Mouse (Mus musculus) cerebellum, adult 2 months (tissue): ENCODE results near the gene Kifc3.

Experiments used
- CTCF ChIP-seq: fragments of 200-500 bp; IDR thresholded peaks from 2 replicates; pipeline ENCODE4 v1.5.1; 2011; ENCODE audit warnings: low read depth, mild to moderate bottlenecking, control low read depth, low read length, moderate library complexity, borderline replicate concordance; ENCODE audit not compliant: insufficient read depth
- POLR2A ChIP-seq: fragments of 200-500 bp; IDR thresholded peaks from 2 replicates; pipeline ENCODE4 v1.6.1; 2011; ENCODE audit warnings: low read length, control low read depth, borderline replicate concordance; ENCODE audit not compliant: insufficient read depth

DNA sequence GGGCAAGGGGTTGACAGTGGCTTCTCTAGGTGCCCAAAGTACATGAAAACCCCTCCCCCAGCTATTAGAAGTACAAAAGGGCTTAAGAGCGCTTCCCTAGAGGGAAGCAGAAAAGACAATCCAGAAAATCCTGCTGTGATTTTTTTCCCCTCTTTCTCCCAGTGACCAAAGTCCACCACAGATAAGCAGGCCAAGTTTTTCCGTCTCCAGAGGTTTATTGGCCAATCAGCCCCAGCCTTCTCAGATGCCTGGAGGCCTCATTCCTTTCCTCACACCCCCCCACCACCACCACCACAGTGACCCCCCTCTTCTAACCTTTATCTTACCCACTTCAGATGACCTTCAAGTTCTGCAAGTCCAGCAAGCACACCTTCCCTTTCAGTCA lies 58.0 kb downstream of the Kifc3 start:
- TF ChIP-seq CTCF (no peak), POLR2A (no peak)
